Mouse (Mus musculus) gonadal fat pad, adult 2 months (tissue): ENCODE data around the gene Fam151b. TPM values are rescaled to one million over a fixed set of nuclear protein-coding genes. Genes with fewer than 3 reads are reported as not detected.

ENCODE experiments used
- DNase-seq: peaks from one replicate; pipeline ENCODE4 v3.0.0-alpha.2; 2012; ENCODE audit warnings: low read depth
- polyA plus RNA-seq: library from polyadenylated mRNA; depleted of rRNA; stranded (reverse); fragments of >200 nt; gene quantifications from 2 replicates; pipeline ENCODE4 v1.2.3, GENCODE M21; 2012; rRNA removed

Gene Fam151b
- polyA plus RNA-seq, result 3.0 and 3.4 TPM in 2 replicates

- peak; percentile 42 for DNase-seq
Observed at GRCm38 (mm10) chr13:92483852-92484463, at the start of gene Fam151b. Gene Fam151b (minus strand): TSS chr13:92484015.

- DNase-seq, result no peak
Observed at GRCm38 (mm10) chr13:92532216-92532615, 48.4 kb upstream of the Fam151b start.

GRCm38 (mm10) chr13:92531237-92531636 lies 47.4 kb upstream of the Fam151b start:
- DNase-seq, result no peak

DNA sequence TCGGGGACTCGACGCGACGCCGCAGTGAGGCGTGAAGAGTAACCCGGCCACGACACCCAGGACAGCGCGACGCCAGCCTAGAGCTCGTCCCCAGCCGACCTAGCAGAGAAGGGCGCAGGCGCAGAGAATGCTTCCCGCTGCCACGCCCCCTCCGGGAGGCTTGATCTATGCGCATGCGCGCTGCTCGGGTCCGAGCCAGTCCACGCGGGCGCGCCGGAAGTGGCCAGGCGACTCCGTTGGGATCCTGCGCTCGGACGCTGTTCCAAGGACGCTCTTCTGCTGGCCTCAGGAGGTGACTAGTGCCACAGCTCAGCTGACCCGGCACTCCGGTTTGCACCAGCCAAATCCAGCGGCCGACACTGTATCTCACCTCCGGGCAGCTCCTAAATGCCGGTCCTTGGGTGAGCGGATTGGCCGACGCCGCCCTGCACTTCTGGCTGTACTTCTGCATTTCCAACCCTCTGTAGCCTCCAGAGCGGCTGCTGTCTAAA lies 47.0 kb upstream of the Fam151b start, which contains the start of gene Zfyve16:
Gene Zfyve16, minus strand, starts transcription at position 148 of the 491 bp plus-strand sequence.
- peak; percentile 27 for DNase-seq

GRCm38 (mm10) chr13:92529828-92530720 lies 46.3 kb upstream of the Fam151b start:
- DNase-seq, result peak; percentile 10

- no peak for DNase-seq
Observed at GRCm38 (mm10) chr13:92523178-92523813, 39.5 kb upstream of the Fam151b start.

- no peak for DNase-seq
Observed at GRCm38 (mm10) chr13:92504871-92505270, 21.1 kb upstream of the Fam151b start.

GRCm38 (mm10) chr13:92491923-92492322 lies 8.1 kb upstream of the Fam151b start:
- DNase-seq, result no peak

GRCm38 (mm10) chr13:92490817-92491216 lies 7.0 kb upstream of the Fam151b start:
- DNase-seq, result no peak

DNA sequence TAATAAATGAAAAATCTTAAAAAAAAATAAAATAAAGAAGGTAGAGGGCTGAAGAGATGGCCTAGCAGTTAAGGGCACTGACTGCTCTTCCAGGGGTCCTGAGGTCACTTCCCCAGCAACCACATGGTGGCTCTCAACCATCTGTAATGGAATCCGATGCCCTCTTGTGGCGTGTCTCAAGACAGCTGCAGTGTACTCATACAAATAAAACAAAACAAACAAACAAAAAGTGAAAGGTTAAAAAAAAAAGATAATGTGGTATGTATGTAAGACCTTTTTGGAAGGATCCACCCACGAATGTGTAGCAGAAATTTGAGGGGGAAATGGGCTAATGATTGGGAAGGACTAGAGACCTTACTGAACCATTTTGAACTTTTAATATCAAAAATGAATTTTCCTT lies 467 bp downstream of the Fam151b start:
- peak; percentile 5 for DNase-seq

- DNase-seq, result no peak
Observed at GRCm38 (mm10) chr13:92470151-92470550, 13.7 kb downstream of the Fam151b start.

DNA sequence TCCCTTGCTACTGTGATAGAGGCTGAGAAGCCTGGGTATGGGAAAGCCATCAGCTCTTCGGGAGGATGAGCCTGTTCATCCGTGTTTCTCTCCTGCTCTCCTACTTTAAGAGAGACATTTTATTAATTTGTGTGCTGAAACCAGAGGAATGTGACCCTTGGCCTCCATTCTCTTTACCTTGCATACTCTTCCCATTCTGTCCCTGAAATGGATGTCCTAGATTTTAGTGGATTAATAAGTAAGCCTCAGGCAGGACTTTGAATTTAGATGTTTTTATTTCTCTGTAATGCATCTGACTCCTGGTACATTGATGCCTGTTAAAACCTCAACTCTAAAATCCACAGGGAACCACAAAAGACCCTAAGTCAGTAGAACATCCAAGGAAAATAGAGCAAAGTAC lies 14.4 kb downstream of the Fam151b start:
- DNase-seq, result no peak

- DNase-seq, result no peak
Observed at GRCm38 (mm10) chr13:92467891-92468290, 15.9 kb downstream of the Fam151b start.

GRCm38 (mm10) chr13:92464698-92465097 lies 19.1 kb downstream of the Fam151b start:
- no peak for DNase-seq

GRCm38 (mm10) chr13:92446872-92447271 lies 36.9 kb downstream of the Fam151b start:
- DNase-seq, result no peak

DNA sequence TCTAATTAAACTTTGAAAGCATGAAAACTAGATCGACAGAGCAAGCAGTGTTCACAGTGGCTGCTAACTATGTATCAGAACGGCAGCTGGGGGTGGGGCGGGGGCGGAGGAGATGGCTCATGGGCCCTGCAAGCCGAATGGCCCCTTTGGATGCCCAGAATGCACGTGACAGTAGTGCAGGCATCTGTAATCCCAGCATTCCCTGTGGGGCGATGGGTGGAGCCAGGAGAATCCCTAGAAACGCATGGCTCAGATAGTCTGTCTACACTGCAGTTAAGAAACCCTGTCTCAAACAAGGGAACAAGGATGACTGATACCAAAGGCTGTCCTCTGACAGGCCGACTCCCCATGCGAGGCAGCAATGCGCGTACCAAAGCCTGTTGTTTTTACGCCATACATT lies 43.5 kb downstream of the Fam151b start:
- DNase-seq, result no peak

DNA sequence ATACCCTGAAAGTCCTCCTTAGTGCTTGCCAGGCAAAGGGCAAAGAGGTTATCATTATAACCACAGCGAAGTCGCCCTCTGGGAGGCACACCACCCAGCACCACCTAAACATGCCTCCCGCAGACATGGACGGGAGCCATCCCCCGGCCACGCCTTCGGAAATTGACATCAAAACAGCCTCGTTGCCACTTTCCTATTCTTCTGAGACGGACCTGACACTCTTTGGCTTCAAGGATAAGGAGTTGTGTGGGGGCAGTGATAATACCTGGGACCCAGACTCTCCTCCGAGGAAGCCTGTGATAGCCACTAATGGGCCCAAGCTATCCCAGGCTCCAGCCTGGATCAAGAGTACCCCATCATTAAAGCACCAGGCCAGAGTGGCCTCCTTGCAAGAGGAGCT lies 45.2 kb downstream of the Fam151b start:
- DNase-seq, result no peak

GRCm38 (mm10) chr13:92427351-92427855 lies 56.4 kb downstream of the Fam151b start:
- no peak for DNase-seq

GRCm38 (mm10) chr13:92426294-92427051 lies 57.3 kb downstream of the Fam151b start:
- no peak for DNase-seq

- DNase-seq, result no peak
Observed at GRCm38 (mm10) chr13:92425758-92426264, 58.0 kb downstream of the Fam151b start, which contains the start of gene Ankrd34b. Gene Ankrd34b (plus strand): TSS chr13:92425896.

GRCm38 (mm10) chr13:92423711-92424110 lies 60.1 kb downstream of the Fam151b start:
- no peak for DNase-seq
